Mouse (Mus musculus): Measurements from ENCODE around the gene Tdpoz4. TPM values are rescaled to one million over a fixed set of nuclear protein-coding genes. Genes with fewer than 3 reads are reported as not detected.
"Not testable (repeated sequence)": the region's sequence is repeated elsewhere in the genome, so short reads cannot be mapped to it uniquely, and the experiment has no call there.

Tdpoz4 gene
- 2.0 and 2.7 TPM in 2 replicates for total RNA-seq (2012; rRNA removed)

- not testable (repeated sequence) for H3K4me1 ChIP-seq (ENCODE audit: control insufficient read depth in 2 of 2, insufficient read depth in 2 of 2, low read length in 2 of 2, poor library complexity in 1 of 2); H3K9me3 ChIP-seq (ENCODE audit: control insufficient read depth, insufficient read depth, low read depth, low read length); H3K4me3 ChIP-seq (ENCODE audit: insufficient read depth in 1 of 2, low read depth in 1 of 2, low read length in 2 of 2, poor library complexity in 1 of 2, severe bottlenecking in 1 of 2); H3K27ac ChIP-seq (ENCODE audit: insufficient read depth, low read depth, low read length, poor library complexity, severe bottlenecking); DNase-seq (ENCODE audit: low read depth, low spot score); H3K9ac ChIP-seq (ENCODE audit: insufficient read depth, low read depth, low read length, poor library complexity, severe bottlenecking); H3K36me3 ChIP-seq (ENCODE audit: control insufficient read depth, insufficient read depth, low read length, poor library complexity, severe bottlenecking)
- in situ Hi-C loops (cut with MboI; ENCODE audit: low sequenced_read_pairs in 2 of 2, unreplicated experiment in 2 of 2), result loop anchor here in 1 of 2 experiments (25.0 kb wide), 1 partner anchor 134 kb away; the partner anchor contains the start of gene Tdpoz2
Measured at GRCm38 (mm10) chr3:93796098-93796497, at the start of gene Tdpoz4. Gene Tdpoz4 (plus strand): TSS chr3:93796398.

GRCm38 (mm10) chr3:93754022-93754421, 42.2 kb upstream of the Tdpoz4 start:
- DNase-seq (ENCODE audit: low read depth, low spot score); H3K9ac ChIP-seq (ENCODE audit: insufficient read depth, low read depth, low read length, poor library complexity, severe bottlenecking); H3K9me3 ChIP-seq (ENCODE audit: control insufficient read depth, insufficient read depth, low read depth, low read length); H3K36me3 ChIP-seq (ENCODE audit: control insufficient read depth, insufficient read depth, low read length, poor library complexity, severe bottlenecking); H3K27ac ChIP-seq (ENCODE audit: insufficient read depth, low read depth, low read length, poor library complexity, severe bottlenecking); in situ Hi-C loops (cut with MboI; ENCODE audit: low sequenced_read_pairs in 2 of 2, unreplicated experiment in 2 of 2); H3K4me1 ChIP-seq (ENCODE audit: control insufficient read depth in 2 of 2, insufficient read depth in 2 of 2, low read length in 2 of 2, poor library complexity in 1 of 2); H3K4me3 ChIP-seq (ENCODE audit: insufficient read depth in 1 of 2, low read depth in 1 of 2, low read length in 2 of 2, poor library complexity in 1 of 2, severe bottlenecking in 1 of 2): not testable (repeated sequence)

DNA sequence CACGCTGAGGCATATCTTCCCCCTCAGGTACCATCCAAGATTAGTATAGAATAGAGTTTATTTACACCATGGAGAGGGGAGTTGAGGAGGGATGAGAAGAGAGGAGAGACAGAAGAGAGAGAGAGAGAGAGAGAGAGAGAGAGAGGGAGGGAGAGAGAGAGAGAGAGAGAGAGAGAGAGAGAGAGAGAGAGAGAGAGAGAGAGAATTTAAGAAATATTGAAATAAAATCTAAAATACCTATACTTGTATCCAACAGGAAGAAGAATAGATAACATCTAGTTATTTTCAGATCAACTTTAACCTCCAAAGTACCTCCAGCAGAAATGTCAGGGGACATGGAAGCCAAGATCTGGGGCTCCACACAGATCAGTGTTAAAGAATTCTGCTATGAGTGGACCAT, 23.5 kb upstream of the Tdpoz4 start, which contains the start of gene Gm5773:
Gene Gm5773 (plus strand): TSS at position 301 of the 400 bp plus-strand sequence.
- in situ Hi-C loops (cut with MboI; ENCODE audit: low sequenced_read_pairs in 2 of 2, unreplicated experiment in 2 of 2); H3K9me3 ChIP-seq (ENCODE audit: control insufficient read depth, insufficient read depth, low read depth, low read length); DNase-seq (ENCODE audit: low read depth, low spot score); H3K27ac ChIP-seq (ENCODE audit: insufficient read depth, low read depth, low read length, poor library complexity, severe bottlenecking); H3K4me3 ChIP-seq (ENCODE audit: insufficient read depth in 1 of 2, low read depth in 1 of 2, low read length in 2 of 2, poor library complexity in 1 of 2, severe bottlenecking in 1 of 2); H3K9ac ChIP-seq (ENCODE audit: insufficient read depth, low read depth, low read length, poor library complexity, severe bottlenecking); H3K4me1 ChIP-seq (ENCODE audit: control insufficient read depth in 2 of 2, insufficient read depth in 2 of 2, low read length in 2 of 2, poor library complexity in 1 of 2); H3K36me3 ChIP-seq (ENCODE audit: control insufficient read depth, insufficient read depth, low read length, poor library complexity, severe bottlenecking): not testable (repeated sequence)

- H3K9me3 ChIP-seq (ENCODE audit: control insufficient read depth, insufficient read depth, low read depth, low read length); H3K9ac ChIP-seq (ENCODE audit: insufficient read depth, low read depth, low read length, poor library complexity, severe bottlenecking); H3K4me1 ChIP-seq (ENCODE audit: control insufficient read depth in 2 of 2, insufficient read depth in 2 of 2, low read length in 2 of 2, poor library complexity in 1 of 2); H3K27ac ChIP-seq (ENCODE audit: insufficient read depth, low read depth, low read length, poor library complexity, severe bottlenecking); H3K36me3 ChIP-seq (ENCODE audit: control insufficient read depth, insufficient read depth, low read length, poor library complexity, severe bottlenecking); H3K4me3 ChIP-seq (ENCODE audit: insufficient read depth in 1 of 2, low read depth in 1 of 2, low read length in 2 of 2, poor library complexity in 1 of 2, severe bottlenecking in 1 of 2); DNase-seq (ENCODE audit: low read depth, low spot score): not testable (repeated sequence)
- in situ Hi-C loops (cut with MboI; ENCODE audit: low sequenced_read_pairs in 2 of 2, unreplicated experiment in 2 of 2), result loop anchor here in 1 of 2 experiments (10.0 kb wide), 1 partner anchor 199 kb away; no protein-coding TSS in a partner anchor
- TF ChIP-seq ZC3H11A (IDR thresholded peaks at IDR 0.05; ENCODE audit: borderline replicate concordance, low read depth, low read length), result 0 out of 2 replicates have a peak, but pooled peaks have one; percentile 1
Measured at GRCm38 (mm10) chr3:93813341-93813740, 17.1 kb downstream of the Tdpoz4 start.

- H3K9ac ChIP-seq (ENCODE audit: insufficient read depth, low read depth, low read length, poor library complexity, severe bottlenecking); H3K27ac ChIP-seq (ENCODE audit: insufficient read depth, low read depth, low read length, poor library complexity, severe bottlenecking); H3K4me1 ChIP-seq (ENCODE audit: control insufficient read depth in 2 of 2, insufficient read depth in 2 of 2, low read length in 2 of 2, poor library complexity in 1 of 2); in situ Hi-C loops (cut with MboI; ENCODE audit: low sequenced_read_pairs in 2 of 2, unreplicated experiment in 2 of 2); H3K4me3 ChIP-seq (ENCODE audit: insufficient read depth in 1 of 2, low read depth in 1 of 2, low read length in 2 of 2, poor library complexity in 1 of 2, severe bottlenecking in 1 of 2); DNase-seq (ENCODE audit: low read depth, low spot score); H3K9me3 ChIP-seq (ENCODE audit: control insufficient read depth, insufficient read depth, low read depth, low read length); H3K36me3 ChIP-seq (ENCODE audit: control insufficient read depth, insufficient read depth, low read length, poor library complexity, severe bottlenecking): not testable (repeated sequence)
Measured at GRCm38 (mm10) chr3:93825720-93826119, 29.5 kb downstream of the Tdpoz4 start, which contains the start of gene Tdpoz3. Gene Tdpoz3 (plus strand): TSS chr3:93826020.

Other genes with a start within 250 kb of the Tdpoz4 start
- gene S100a10, start 241.3 kb upstream of the Tdpoz4 start, total RNA-seq (2012; rRNA removed), result 152 and 388 TPM in 2 replicates
- not detected in 2 replicates for gene Tdpoz2, start 143.7 kb upstream of the Tdpoz4 start, total RNA-seq (2012; rRNA removed)
- not detected in 2 replicates for gene Tdpoz1, start 120.1 kb upstream of the Tdpoz4 start, total RNA-seq (2012; rRNA removed)
- not detected in 2 replicates for gene Gm37596, start 103.3 kb upstream of the Tdpoz4 start, total RNA-seq (2012; rRNA removed)
- gene Gm5773, start 23.4 kb upstream of the Tdpoz4 start, total RNA-seq (2012; rRNA removed), result 0.49 and 0.63 TPM in 2 replicates
- gene Tdpoz3, start 29.6 kb downstream of the Tdpoz4 start, total RNA-seq (2012; rRNA removed), result 3.2 and 4.2 TPM in 2 replicates
- gene Gm9117, start 147.1 kb downstream of the Tdpoz4 start, total RNA-seq (2012; rRNA removed), result 0.48 TPM in 1 of 2 replicates, not detected in the other
- gene Tdpoz5, start 164.9 kb downstream of the Tdpoz4 start, total RNA-seq (2012; rRNA removed), result 0.27 and 0.58 TPM in 2 replicates